Mouse (Mus musculus) cortical plate, adult 2 months (tissue): ENCODE data around the gene Lamb1.

Source experiments
- CTCF ChIP-seq: fragments of 200-500 bp; IDR thresholded peaks from 2 replicates; pipeline ENCODE4 v1.5.1; 2011; ENCODE audit warnings: mild to moderate bottlenecking, control low read depth, low read length; ENCODE audit not compliant: insufficient read depth; ENCODE audit errors: extremely low read depth
- POLR2A ChIP-seq: fragments of 200-500 bp; IDR thresholded peaks from 2 replicates; pipeline ENCODE4 v1.6.1; 2011; ENCODE audit warnings: mild to moderate bottlenecking, low read length, control low read depth; ENCODE audit not compliant: insufficient read depth; ENCODE audit errors: extremely low read depth

DNA sequence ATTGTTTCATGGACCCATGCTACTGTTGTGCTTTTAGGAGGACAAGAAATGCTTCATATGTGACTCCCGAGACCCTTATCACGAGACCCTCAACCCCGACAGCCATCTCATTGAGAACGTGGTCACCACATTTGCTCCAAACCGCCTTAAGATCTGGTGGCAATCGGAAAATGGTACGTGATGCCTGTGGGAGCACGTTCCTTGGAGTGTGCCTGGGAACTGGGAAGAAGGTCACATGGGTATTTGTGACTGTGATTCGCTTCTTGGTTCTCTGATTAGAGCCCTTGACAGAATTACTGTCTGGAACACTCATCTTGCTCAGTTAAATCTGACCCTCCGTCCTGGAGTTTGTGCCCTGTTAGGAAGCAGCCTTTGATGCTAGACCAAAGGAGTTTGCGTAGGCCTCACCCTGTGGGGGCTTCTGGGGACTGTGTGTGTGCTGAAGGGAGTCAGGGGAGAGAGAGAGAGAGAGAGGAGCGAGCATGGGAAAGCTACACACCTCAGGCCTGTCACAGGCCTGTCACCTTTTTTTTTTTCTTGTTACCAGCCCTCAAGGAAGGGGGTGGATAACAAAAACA lies 4.1 kb downstream of the Lamb1 start:
- TF ChIP-seq CTCF (no peak), POLR2A (no peak)
